Mouse (Mus musculus) MEL (cell line): Measurements from ENCODE around the gene Ak4. TPM values are rescaled to one million over a fixed set of nuclear protein-coding genes. Genes with fewer than 3 reads are reported as not detected.

Source experiments
- DNase-seq: peaks from one replicate; pipeline ENCODE4 v3.0.0; 2011; ENCODE audit warnings: low read depth, low spot score
- H3K27ac ChIP-seq: 2 replicates; pipeline ENCODE4 v1.5.1; 2012; ENCODE audit warnings: low read depth, mild to moderate bottlenecking, control low read depth, low read length, moderate library complexity; ENCODE audit not compliant: control insufficient read depth
- H3K27me3 ChIP-seq, 2 experiments: fragments of 150-350 bp in 1 of 2; sonication (generic) in 1 of 2; 2 replicates each; pipeline ENCODE4 v1.6.1; 2012; ENCODE audit warnings: low read length in 2 of 2, mild to moderate bottlenecking in 2 of 2, improper control_type of control experiment in 1 of 2, moderate library complexity in 1 of 2; ENCODE audit not compliant: insufficient read depth in 2 of 2, control insufficient read depth in 1 of 2
- H3K36me3 ChIP-seq, 2 experiments: 2 replicates each; pipeline ENCODE4 v1.6.1; 2012 to 2014; ENCODE audit warnings: low read length in 2 of 2, improper control_type of control experiment in 1 of 2, inconsistent platforms in 1 of 2, mild to moderate bottlenecking in 1 of 2; ENCODE audit not compliant: insufficient read depth in 2 of 2, control insufficient read depth in 1 of 2
- H3K4me1 ChIP-seq, 2 experiments: fragments of 150-350 bp in 1 of 2; sonication (generic) in 1 of 2; 2 replicates each; pipeline ENCODE4 v1.6.1; 2012; ENCODE audit warnings: low read length in 2 of 2, improper control_type of control experiment in 1 of 2, mild to moderate bottlenecking in 1 of 2; ENCODE audit not compliant: insufficient read depth in 2 of 2, control insufficient read depth in 1 of 2
- H3K4me3 ChIP-seq, 2 experiments: fragments of 150-350 bp in 1 of 2; sonication (generic) in 1 of 2; 2 replicates each; pipeline ENCODE4 v1.5.1; 2012; ENCODE audit warnings: low read depth in 2 of 2, low read length in 2 of 2, mild to moderate bottlenecking in 2 of 2, moderate library complexity in 2 of 2, control low read depth in 1 of 2, improper control_type of control experiment in 1 of 2; ENCODE audit not compliant: control insufficient read depth in 1 of 2, insufficient read depth in 1 of 2
- H3K79me2 ChIP-seq: 2 replicates; pipeline ENCODE4 v1.6.1; 2012; ENCODE audit warnings: mild to moderate bottlenecking, low read length, moderate library complexity; ENCODE audit not compliant: control insufficient read depth, poor library complexity, insufficient read depth
- H3K9ac ChIP-seq: 2 replicates; pipeline ENCODE4 v1.6.1; 2012; ENCODE audit warnings: low read depth, mild to moderate bottlenecking, control low read depth, low read length, moderate library complexity; ENCODE audit not compliant: control insufficient read depth, poor library complexity, severe bottlenecking
- H3K9me3 ChIP-seq: fragments of 150-350 bp; sonication (generic); replicated peaks from 2 replicates; pipeline ENCODE4 v1.6.1; 2012; ENCODE audit warnings: mild to moderate bottlenecking, low read length, improper control_type of control experiment, moderate library complexity; ENCODE audit not compliant: insufficient read depth
- CHD1 ChIP-seq: IDR thresholded peaks from 2 replicates; pipeline ENCODE4 v1.6.1; 2012; ENCODE audit warnings: low read depth, mild to moderate bottlenecking, inconsistent platforms, low read length, improper control_type of control experiment
- E2F4 ChIP-seq: IDR thresholded peaks from 2 replicates; pipeline ENCODE4 v1.6.1; 2011; ENCODE audit warnings: low read depth, low read length, improper control_type of control experiment, borderline replicate concordance
- ELF1 ChIP-seq: IDR thresholded peaks from 2 replicates; pipeline ENCODE4 v1.6.1; 2014; ENCODE audit warnings: low read depth, mild to moderate bottlenecking, inconsistent platforms, low read length, improper control_type of control experiment, moderate library complexity
- EP300 ChIP-seq, 2 experiments: IDR thresholded peaks; 2 replicates each; pipeline ENCODE4 v1.6.1; 2011; ENCODE audit warnings: improper control_type of control experiment in 2 of 2, low read length in 2 of 2, low read depth in 1 of 2, mild to moderate bottlenecking in 1 of 2
- ETS1 ChIP-seq: IDR thresholded peaks from 2 replicates; pipeline ENCODE4 v1.6.1; 2012; ENCODE audit warnings: low read depth, mild to moderate bottlenecking, inconsistent platforms, low read length, improper control_type of control experiment, moderate library complexity
- GATA1 ChIP-seq: IDR thresholded peaks from 2 replicates; pipeline ENCODE4 v1.6.1; 2011; ENCODE audit warnings: low read depth, low read length, improper control_type of control experiment
- HCFC1 ChIP-seq: IDR thresholded peaks from 2 replicates; pipeline ENCODE4 v1.6.1; 2012; ENCODE audit warnings: low read depth, mild to moderate bottlenecking, inconsistent platforms, low read length, improper control_type of control experiment, moderate library complexity
- MAFK ChIP-seq: IDR thresholded peaks from 2 replicates; pipeline ENCODE4 v1.6.1; 2011; ENCODE audit warnings: low read depth, mild to moderate bottlenecking, low read length, improper control_type of control experiment, borderline replicate concordance
- MXI1 ChIP-seq: IDR thresholded peaks from 2 replicates; pipeline ENCODE4 v1.6.1; 2011; ENCODE audit warnings: mild to moderate bottlenecking, low read depth, low read length, improper control_type of control experiment
- MYB ChIP-seq: IDR thresholded peaks from 2 replicates; pipeline ENCODE4 v1.6.1; 2011; ENCODE audit warnings: mild to moderate bottlenecking, low read depth, low read length, improper control_type of control experiment
- MYC ChIP-seq: IDR thresholded peaks from 2 replicates; pipeline ENCODE4 v1.6.1; 2011; ENCODE audit warnings: low read depth, mild to moderate bottlenecking, low read length, improper control_type of control experiment, moderate library complexity
- NELFE ChIP-seq: IDR thresholded peaks from 2 replicates; pipeline ENCODE4 v1.6.1; 2011; ENCODE audit warnings: low read depth, low read length, improper control_type of control experiment
- NRF1 ChIP-seq: IDR thresholded peaks from 2 replicates; pipeline ENCODE4 v1.6.1; 2014; ENCODE audit warnings: low read depth, mild to moderate bottlenecking, inconsistent platforms, low read length, improper control_type of control experiment, moderate library complexity; ENCODE audit not compliant: poor library complexity, insufficient read depth, severe bottlenecking
- POLR2A ChIP-seq, 2 experiments: IDR thresholded peaks; 2 replicates each; pipeline ENCODE4 v1.6.1; 2011 to 2012; ENCODE audit warnings: low read length in 2 of 2, mild to moderate bottlenecking in 2 of 2, control low read depth in 1 of 2, improper control_type of control experiment in 1 of 2, low read depth in 1 of 2, moderate library complexity in 1 of 2; ENCODE audit not compliant: control insufficient read depth in 1 of 2, insufficient read depth in 1 of 2, poor library complexity in 1 of 2
- POLR2AphosphoS5 ChIP-seq: IDR thresholded peaks from 2 replicates; pipeline ENCODE4 v1.6.1; 2012; ENCODE audit warnings: low read depth, borderline replicate concordance, mild to moderate bottlenecking, inconsistent platforms, low read length, moderate library complexity, mixed read lengths
- RAD21 ChIP-seq: IDR thresholded peaks from 2 replicates; pipeline ENCODE4 v1.6.1; 2011; ENCODE audit warnings: mild to moderate bottlenecking, low read depth, low read length, improper control_type of control experiment
- RCOR1 ChIP-seq: IDR thresholded peaks from 2 replicates; pipeline ENCODE4 v1.6.1; 2012; ENCODE audit warnings: low read depth, mild to moderate bottlenecking, inconsistent platforms, low read length, improper control_type of control experiment
- SIN3A ChIP-seq: IDR thresholded peaks from 2 replicates; pipeline ENCODE4 v1.6.1; 2012; ENCODE audit warnings: low read length, improper control_type of control experiment, inconsistent platforms
- TBP ChIP-seq: IDR thresholded peaks from 2 replicates; pipeline ENCODE4 v1.8.0; 2011; ENCODE audit warnings: low read depth, low read length, improper control_type of control experiment
- TCF12 ChIP-seq: IDR thresholded peaks from 2 replicates; pipeline ENCODE4 v1.6.1; 2014; ENCODE audit warnings: low read depth, mild to moderate bottlenecking, inconsistent platforms, low read length, improper control_type of control experiment, moderate library complexity
- UBTF ChIP-seq: IDR thresholded peaks from 2 replicates; pipeline ENCODE4 v1.6.1; 2012; ENCODE audit warnings: low read depth, mild to moderate bottlenecking, inconsistent platforms, low read length, improper control_type of control experiment, moderate library complexity, borderline replicate concordance; ENCODE audit not compliant: insufficient read depth
- ZC3H11A ChIP-seq: IDR thresholded peaks from 2 replicates; pipeline ENCODE4 v1.6.1; 2012; ENCODE audit warnings: low read depth, mild to moderate bottlenecking, inconsistent platforms, low read length, improper control_type of control experiment
- ZMIZ1 ChIP-seq: IDR thresholded peaks from 2 replicates; pipeline ENCODE4 v1.6.1; 2012; ENCODE audit warnings: low read depth, mild to moderate bottlenecking, inconsistent platforms, low read length, improper control_type of control experiment, moderate library complexity
- ZNF384 ChIP-seq: IDR thresholded peaks from 2 replicates; pipeline ENCODE4 v1.6.1; 2012; ENCODE audit warnings: low read depth, mild to moderate bottlenecking, inconsistent platforms, low read length, improper control_type of control experiment
- polyA plus RNA-seq, 2 experiments: library from polyadenylated mRNA; stranded (reverse) in 1 of 2; unstranded in 1 of 2; fragments of >175 nt in 1 of 2; fragments of >200 nt in 1 of 2; gene quantifications; 2 replicates each; pipeline versions ENCODE4 v1.2.1 to v1.2.4; 2012; ENCODE audit warnings: low replicate concordance in 2 of 2, low read depth in 1 of 2; ENCODE audit not compliant: insufficient read length in 2 of 2, insufficient read depth in 1 of 2, missing spikeins in 1 of 2
- total RNA-seq: library from RNA; depleted of rRNA; stranded (reverse); fragments of 300-350 nt; gene quantifications from 2 replicates; pipeline ENCODE4 v1.2.3, GENCODE M21; 2012

Gene Ak4
- total and polyA plus RNA-seq, 3 experiments, result 18.3 to 25.4 TPM; not detected in 1

GRCm38 (mm10) chr4:101510111-101510903, 91.2 kb downstream of the Ak4 start:
- Histone ChIP-seq H3K4me3 (peak overlapping the region; percentile 74 to 80), H3K36me3 (peaks cover 0 to 5% of the 10 kb centered on the region in 2 experiments; a peak in 2 of 4 replicates), H3K9me3 (no peaks in the 10 kb centered on the region), H3K9ac (peak overlapping the region; percentile 84), H3K79me2 (peaks cover 50% of the 10 kb centered on the region), H3K27ac (peak overlapping the region; percentile 94), H3K4me1 (peaks cover 5 to 9% of the 10 kb centered on the region in 2 experiments; a peak in 3 of 4 replicates), H3K27me3 (no peaks in the 10 kb centered on the region)
- peak; percentile 72 for DNase-seq
- no peak for TF ChIP-seq RAD21
- peak; percentile 20; the same call in 1 of the 2 replicates for TF ChIP-seq SIN3A
- TF ChIP-seq MXI1, result peak; percentile 26; the same call in 1 of the 2 replicates
- TF ChIP-seq TBP, result peak; percentile 59; the same call in 1 of the 2 replicates
- no peak for TF ChIP-seq RCOR1
- TF ChIP-seq NRF1, result no peak
- TF ChIP-seq EP300 (IDR thresholded peaks at IDR 0.05; ENCODE audit: low read depth in 1 of 2, low read length in 2 of 2), result peak; percentile 9 to 64
- TF ChIP-seq ETS1, result peak; percentile 40
- no peak for TF ChIP-seq E2F4
- TF ChIP-seq NELFE, result peak; percentile 48
- TF ChIP-seq ZC3H11A, result no peak
- 0 out of 2 replicates have a peak, but pooled peaks have one; percentile 1 for TF ChIP-seq GATA1
- TF ChIP-seq MYB, result peak; percentile 63
- TF ChIP-seq ZNF384, result peak; percentile 62; the same call in 1 of the 2 replicates
- peak; percentile 94; the same call in 1 of the 2 replicates for TF ChIP-seq CHD1
- no peak for TF ChIP-seq ELF1
- no peak; the same call in 1 of the 2 replicates for TF ChIP-seq ZMIZ1
- TF ChIP-seq HCFC1, result no peak
- TF ChIP-seq POLR2AphosphoS5, result no peak
- peak in 1 of 2 experiments; percentile 39; a peak in 1 of 4 replicates for TF ChIP-seq POLR2A (IDR thresholded peaks at IDR 0.05; ENCODE audit: control insufficient read depth in 1 of 2, insufficient read depth in 1 of 2, low read depth in 1 of 2, low read length in 2 of 2, poor library complexity in 1 of 2)
- peak; percentile 25; the same call in 1 of the 2 replicates for TF ChIP-seq MYC
- TF ChIP-seq TCF12, result no peak
- no peak; the same call in 1 of the 2 replicates for TF ChIP-seq MAFK
- TF ChIP-seq UBTF, result no peak
